In genomic region chr9:31082054-31082666, GRCm38 (mm10) we compare ENCODE assay signal across 8 mouse cellular contexts. TPM values are rescaled to one million over a fixed set of nuclear protein-coding genes. Genes with fewer than 3 reads are reported as not detected.
A peak's percentile ranks its signal among the peaks of the same experiment; 100 is the strongest.
DNase-seq lines count a peak whose midpoint lies in the region; ATAC-seq and TF ChIP-seq lines count a peak whose summit lies in the region.

No protein-coding gene starts in this region.

- H3K27me3 ChIP-seq in forebrain, embryonic 16.5 days (replicated peaks; ENCODE audit: control insufficient read depth, insufficient read depth, low read length): no peaks in the 10 kb centered on the region
- no peaks in the 10 kb centered on the region for H3K27me3 ChIP-seq in lung, postnatal 0 days (replicated peaks; ENCODE audit: insufficient read depth, low read length)

- DNase-seq in MEL-GATA-1-ER (ENCODE audit: extremely low read depth, low read depth): peak; percentile 52
- peak; percentile 78 to 83 for DNase-seq in cerebellum, adult 18-20 months
- peak; percentile 58 to 81 for DNase-seq in layer of hippocampus, adult 2 months (ENCODE audit: low spot score in 2 of 2)
- DNase-seq in lung, postnatal 0 days (ENCODE audit: low spot score): peak; percentile 87
- peak; percentile 70 for DNase-seq in ovary, postnatal 36 days (ENCODE audit: low spot score)
- DNase-seq in thymus, postnatal 14 days: peak; percentile 78

- 9% methylated on average over 15 of the region's 15 CpGs for WGBS in forebrain, embryonic 16.5 days
- WGBS in lung, postnatal 0 days: 12% methylated on average over 15 of the region's 15 CpGs

- TF ChIP-seq EP300 in lung, postnatal 0 days (IDR thresholded peaks at IDR 0.05): no peak

- no peaks in the 10 kb centered on the region for H3K36me3 ChIP-seq in forebrain, embryonic 16.5 days (ENCODE audit: control insufficient read depth, insufficient read depth)
- no peaks in the 10 kb centered on the region for H3K36me3 ChIP-seq in lung, postnatal 0 days (ENCODE audit: insufficient read depth, low read length)

- peaks cover 6% of the 10 kb centered on the region for H3K4me1 ChIP-seq in forebrain, embryonic 16.5 days (replicated peaks; ENCODE audit: control insufficient read depth, insufficient read depth, low read length)
- no peaks in the 10 kb centered on the region for H3K4me1 ChIP-seq in lung, postnatal 0 days (ENCODE audit: insufficient read depth, low read depth, low read length)

- peak overlapping the region; percentile 37 for H3K4me2 ChIP-seq in forebrain, embryonic 16.5 days (ENCODE audit: low read length)
- no peak overlapping the region for H3K4me2 ChIP-seq in lung, postnatal 0 days (replicated peaks; ENCODE audit: low read depth, low read length)

- 0 out of 2 replicates have a peak overlapping the region, but pooled peaks have one; percentile 16 for H3K9ac ChIP-seq in forebrain, embryonic 16.5 days (replicated peaks; ENCODE audit: low read depth, low read length)
- H3K9ac ChIP-seq in lung, postnatal 0 days (replicated peaks; ENCODE audit: low read depth): no peak overlapping the region

- no peaks in the 10 kb centered on the region for H3K9me3 ChIP-seq in forebrain, embryonic 16.5 days (ENCODE audit: control insufficient read depth, low read length)
- no peaks in the 10 kb centered on the region for H3K9me3 ChIP-seq in lung, postnatal 0 days (ENCODE audit: low read length)

- 0 out of 2 replicates have a peak overlapping the region, but pooled peaks have one; percentile 7 for H3K4me3 ChIP-seq in forebrain, embryonic 16.5 days (replicated peaks; ENCODE audit: low read length)
- H3K4me3 ChIP-seq in layer of hippocampus, adult 2 months: peak overlapping the region; percentile 42
- H3K4me3 ChIP-seq in lung, postnatal 0 days (ENCODE audit: low read depth, low read length): no peak overlapping the region

- TF ChIP-seq CTCF in layer of hippocampus, adult 2 months (conservative IDR thresholded peaks at IDR 0.05): peak; percentile 94
- peak; percentile 87 for TF ChIP-seq CTCF in lung, postnatal 0 days (IDR thresholded peaks at IDR 0.05)

- no peak overlapping the region for H3K27ac ChIP-seq in forebrain, embryonic 16.5 days (ENCODE audit: low read length)
- H3K27ac ChIP-seq in layer of hippocampus, adult 2 months: no peak overlapping the region
- H3K27ac ChIP-seq in lung, postnatal 0 days (ENCODE audit: low read length): no peak overlapping the region

- peak; percentile 58 for ATAC-seq in forebrain, embryonic 16.5 days
- peak; percentile 65 to 71; a peak in 3 of 4 replicates for ATAC-seq in hematopoietic stem cell, adult 5-6 weeks (replicated peaks in 1 of 2; ENCODE audit: insufficient read depth in 1 of 2, low FRiP score in 2 of 2, low TSS enrichment in 1 of 2, low read depth in 1 of 2, poor library complexity in 2 of 2, severe bottlenecking in 2 of 2)
- peak; percentile 58 for ATAC-seq in lung, postnatal 0 days

RNA-seq across cellular contexts. Expression of gene St14, which starts 49.5 kb away (rescaled TPM):
- polyA plus RNA-seq in forebrain, embryonic 16.5 days (2015; fragmentation: Nextera tagmentation; extraction: Ambion mirVana): 0.63 and 0.73 TPM in 2 replicates
- 11.3 and 16.6 TPM in 2 replicates for total RNA-seq in hematopoietic stem cell, adult 5-6 weeks (2017)
- under 1 TPM; 0.61 to 0.79 TPM for total RNA-seq in layer of hippocampus, adult 2 months (2021)
- 36.6 and 42.3 TPM in 2 replicates for polyA plus RNA-seq in lung, postnatal 0 days (2015; fragmentation: Nextera tagmentation; extraction: Ambion mirVana)

RNA-seq across cellular contexts. Expression of gene Zbtb44, which starts 51.7 kb away (rescaled TPM):
- polyA plus RNA-seq in forebrain, embryonic 16.5 days (2015; fragmentation: Nextera tagmentation; extraction: Ambion mirVana): 4.3 and 5.3 TPM in 2 replicates
- total RNA-seq in hematopoietic stem cell, adult 5-6 weeks (2017): 32.7 and 36.3 TPM in 2 replicates
- 10 to 100 TPM; 39.5 to 41.6 TPM for total RNA-seq in layer of hippocampus, adult 2 months (2021)
- 7.9 and 9.4 TPM in 2 replicates for polyA plus RNA-seq in lung, postnatal 0 days (2015; fragmentation: Nextera tagmentation; extraction: Ambion mirVana)
